Mouse (Mus musculus): ENCODE results near the gene Slc25a22. TPM values are rescaled to one million over a fixed set of nuclear protein-coding genes. Genes with fewer than 3 reads are reported as not detected.
A peak's percentile ranks its signal among the peaks of the same experiment; 100 is the strongest.
"Not testable (repeated sequence)": the region's sequence is repeated elsewhere in the genome, so short reads cannot be mapped to it uniquely, and the experiment has no call there.

The Slc25a22 gene
- polyA plus RNA-seq, 1 experiment from 2014 or later = 54.8 TPM

- H3K4me2 ChIP-seq (replicated peaks) = no peak overlapping the region
- no peak for ATAC-seq (ENCODE audit: low FRiP score)
- no peaks in the 10 kb centered on the region for H3K9me3 ChIP-seq (replicated peaks)
- H3K4me1 ChIP-seq = peaks cover 21% of the 10 kb centered on the region
- H3K36me3 ChIP-seq = peaks cover 35% of the 10 kb centered on the region
- H3K4me3 ChIP-seq = no peak overlapping the region
- H3K27ac ChIP-seq = no peak overlapping the region
- WGBS = 83% methylated on average over 2 of the region's 2 CpGs
- H3K27me3 ChIP-seq = peaks cover 17% of the 10 kb centered on the region
- H3K9ac ChIP-seq = no peak overlapping the region
These were observed 15.9 kb upstream of the Slc25a22 start for GRCm38 (mm10) chr7:141453636-141454035.

GRCm38 (mm10) chr7:141451928-141452327 lies 14.2 kb upstream of the Slc25a22 start:
- Histone ChIP-seq H3K4me1 (peaks cover 27% of the 10 kb centered on the region), H3K36me3 (peaks cover 35% of the 10 kb centered on the region), H3K9ac (no peak overlapping the region), H3K4me2 (replicated peaks) (no peak overlapping the region), H3K9me3 (replicated peaks) (no peaks in the 10 kb centered on the region), H3K27me3 (0 out of 2 replicates have a peak, but pooled peaks cover 4% of the 10 kb centered on the region), H3K27ac (no peak overlapping the region), H3K4me3 (no peak overlapping the region)
- no peak for ATAC-seq (ENCODE audit: low FRiP score)

GRCm38 (mm10) chr7:141447110-141447991 lies 9.7 kb upstream of the Slc25a22 start, which contains the start of gene Rplp2:
Rplp2 (plus strand) TSS chr7:141447370.
- Histone ChIP-seq H3K4me1 (peaks cover 28% of the 10 kb centered on the region), H3K4me3 (peak within 1 kb of the TSS; percentile 86), H3K9me3 (replicated peaks) (no peaks in the 10 kb centered on the region), H3K27me3 (no peaks in the 10 kb centered on the region), H3K36me3 (peaks cover 35% of the 10 kb centered on the region), H3K4me2 (replicated peaks) (peak within 1 kb of the TSS; percentile 66), H3K9ac (peak within 1 kb of the TSS; percentile 88), H3K27ac (peak within 1 kb of the TSS; percentile 87)
- peak; percentile 93 for ATAC-seq (ENCODE audit: low FRiP score)
- 0% methylated on average over 60 of the region's 63 CpGs for WGBS

GRCm38 (mm10) chr7:141446374-141446773 lies 8.7 kb upstream of the Slc25a22 start:
- not testable (repeated sequence) for H3K9me3 ChIP-seq (replicated peaks); H3K27ac ChIP-seq; ATAC-seq (ENCODE audit: low FRiP score); H3K27me3 ChIP-seq; H3K9ac ChIP-seq; H3K4me2 ChIP-seq (replicated peaks); H3K4me3 ChIP-seq
- peaks cover 27% of the 10 kb centered on the region for H3K36me3 ChIP-seq
- peaks cover 32% of the 10 kb centered on the region for H3K4me1 ChIP-seq
- WGBS = 92% methylated on average over 3 of the region's 3 CpGs

GRCm38 (mm10) chr7:141443828-141444237 lies 6.1 kb upstream of the Slc25a22 start, which contains the start of gene Pidd1:
Pidd1 (minus strand) TSS chr7:141444025.
- Histone ChIP-seq H3K4me2 (replicated peaks) (peak within 1 kb of the TSS; percentile 72), H3K9ac (peak within 1 kb of the TSS; percentile 55), H3K4me1 (peaks cover 30% of the 10 kb centered on the region), H3K4me3 (peak within 1 kb of the TSS; percentile 39), H3K36me3 (peaks cover 20% of the 10 kb centered on the region), H3K27me3 (no peaks in the 10 kb centered on the region), H3K27ac (no peak within 1 kb of the TSS; the same call in 1 of the 2 replicates), H3K9me3 (replicated peaks) (no peaks in the 10 kb centered on the region)
- WGBS = under 1% methylated on average over 25 of the region's 25 CpGs
- no peak for ATAC-seq (ENCODE audit: low FRiP score)

- Histone ChIP-seq H3K4me1 (peaks cover 24% of the 10 kb centered on the region), H3K27me3 (no peaks in the 10 kb centered on the region), H3K4me2 (replicated peaks) (peak overlapping the region; percentile 72), H3K9ac (peak overlapping the region; percentile 55), H3K27ac (no peak overlapping the region; the same call in 1 of the 2 replicates), H3K36me3 (peaks cover 20% of the 10 kb centered on the region), H3K4me3 (peak overlapping the region; percentile 39), H3K9me3 (replicated peaks) (no peaks in the 10 kb centered on the region)
- WGBS = 27% methylated on average over 12 of the region's 12 CpGs
- ATAC-seq (ENCODE audit: low FRiP score) = no peak
These were observed 5.6 kb upstream of the Slc25a22 start for GRCm38 (mm10) chr7:141443081-141443821.

- 94% methylated on average over 13 of the region's 13 CpGs for WGBS
- ATAC-seq (ENCODE audit: low FRiP score) = no peak
- Histone ChIP-seq H3K9ac (peak overlapping the region; percentile 32), H3K4me2 (replicated peaks) (peak overlapping the region; percentile 72; the same call in 1 of the 2 replicates), H3K27ac (no peak overlapping the region), H3K27me3 (no peaks in the 10 kb centered on the region), H3K36me3 (peaks cover 22% of the 10 kb centered on the region), H3K4me1 (peaks cover 25% of the 10 kb centered on the region), H3K9me3 (replicated peaks) (no peaks in the 10 kb centered on the region), H3K4me3 (peak overlapping the region; percentile 39; the same call in 1 of the 2 replicates)
These were observed 4.5 kb upstream of the Slc25a22 start for GRCm38 (mm10) chr7:141442199-141442598.

- no peaks in the 10 kb centered on the region for H3K27me3 ChIP-seq
- no peaks in the 10 kb centered on the region for H3K9me3 ChIP-seq (replicated peaks)
- 94% methylated on average over 9 of the region's 9 CpGs for whole genome bisulfite sequencing
- H3K27ac ChIP-seq = no peak overlapping the region
- H3K36me3 ChIP-seq = peaks cover 22% of the 10 kb centered on the region
- no peak overlapping the region for H3K4me3 ChIP-seq
- no peak for ATAC-seq (ENCODE audit: low FRiP score)
- peaks cover 32% of the 10 kb centered on the region for H3K4me1 ChIP-seq
- no peak overlapping the region for H3K9ac ChIP-seq
- H3K4me2 ChIP-seq (replicated peaks) = no peak overlapping the region
These were observed 3.8 kb upstream of the Slc25a22 start for GRCm38 (mm10) chr7:141441460-141441859.

GRCm38 (mm10) chr7:141440613-141441012 lies 2.9 kb upstream of the Slc25a22 start:
- Histone ChIP-seq H3K9ac (no peak overlapping the region), H3K4me1 (peaks cover 40% of the 10 kb centered on the region), H3K9me3 (replicated peaks) (no peaks in the 10 kb centered on the region), H3K36me3 (peaks cover 22% of the 10 kb centered on the region), H3K4me3 (no peak overlapping the region), H3K27ac (no peak overlapping the region), H3K4me2 (replicated peaks) (no peak overlapping the region), H3K27me3 (no peaks in the 10 kb centered on the region)
- no peak for ATAC-seq (ENCODE audit: low FRiP score)
- 33% methylated on average over 6 of the region's 6 CpGs for WGBS

GRCm38 (mm10) chr7:141439811-141440210 lies 2.1 kb upstream of the Slc25a22 start:
- WGBS = 93% methylated on average over 11 of the region's 11 CpGs
- Histone ChIP-seq H3K4me2 (replicated peaks) (no peak overlapping the region), H3K4me1 (peaks cover 48% of the 10 kb centered on the region), H3K9ac (no peak overlapping the region), H3K4me3 (no peak overlapping the region), H3K9me3 (replicated peaks) (no peaks in the 10 kb centered on the region), H3K36me3 (peaks cover 22% of the 10 kb centered on the region), H3K27me3 (no peaks in the 10 kb centered on the region), H3K27ac (no peak overlapping the region)
- ATAC-seq (ENCODE audit: low FRiP score) = no peak

- WGBS = 90% methylated on average over 10 of the region's 10 CpGs
- Histone ChIP-seq H3K9ac (no peak overlapping the region), H3K27ac (no peak overlapping the region), H3K9me3 (replicated peaks) (no peaks in the 10 kb centered on the region), H3K4me2 (replicated peaks) (no peak overlapping the region), H3K4me1 (peaks cover 50% of the 10 kb centered on the region), H3K27me3 (no peaks in the 10 kb centered on the region), H3K4me3 (no peak overlapping the region), H3K36me3 (peaks cover 22% of the 10 kb centered on the region)
- ATAC-seq (ENCODE audit: low FRiP score) = no peak
These were observed 1.5 kb upstream of the Slc25a22 start for GRCm38 (mm10) chr7:141439140-141439679.
